Mouse (Mus musculus): Measurements from ENCODE around the gene Akip1. TPM values are rescaled to one million over a fixed set of nuclear protein-coding genes. Genes with fewer than 3 reads are reported as not detected.

Gene Akip1
- total and polyA plus RNA-seq, 3 experiments = 35.0 to 46.2 (median 42.5) TPM

- DNase-seq (ENCODE audit: extremely low read depth) = no peak
- Histone ChIP-seq H3K36me3 (replicated peaks in 1 of 2; ENCODE audit: control insufficient read depth in 1 of 2, insufficient read depth in 1 of 2, low read length in 1 of 2) (no peaks in the 10 kb centered on the region), H3K79me2 (replicated peaks; ENCODE audit: control insufficient read depth, extremely low read depth, insufficient read depth, poor library complexity, severe bottlenecking) (no peaks in the 10 kb centered on the region), H3K9me3 (replicated peaks; ENCODE audit: low read length) (no peaks in the 10 kb centered on the region), H3K4me2 (ENCODE audit: insufficient read depth, low read depth, poor library complexity, severe bottlenecking) (no peak overlapping the region), H3K4me1 (ENCODE audit: control insufficient read depth in 1 of 2, insufficient read depth in 2 of 2) (no peaks in the 10 kb centered on the region), H3K4me3 (replicated peaks in 1 of 3; ENCODE audit: low read depth in 2 of 3, low read length in 2 of 3, poor library complexity in 1 of 3) (no peak overlapping the region), H3K9ac (ENCODE audit: insufficient read depth, low read depth) (no peak overlapping the region), H3K27ac (ENCODE audit: insufficient read depth, low read depth) (no peak overlapping the region), H3K27me3 (replicated peaks) (no peaks in the 10 kb centered on the region)
- dilution Hi-C loops (cut with MboI; ENCODE audit: extremely low pct_ligation_motif_present, extremely low pct_unique_long_range_greater_than_20kb, low sequenced_read_pairs) = no loop called here
- in situ Hi-C loops (cut with MboI; ENCODE audit: low pct_ligation_motif_present, low pct_unique_long_range_greater_than_20kb, low sequenced_read_pairs) = no loop called here
- TF ChIP-seq ZKSCAN1 (IDR thresholded peaks at IDR 0.05; ENCODE audit: borderline replicate concordance, low read depth, low read length) (no peak), POLR2AphosphoS2 (IDR thresholded peaks at IDR 0.05; ENCODE audit: low read depth, low read length) (no peak), UBTF (IDR thresholded peaks at IDR 0.05; ENCODE audit: low read depth, low read length) (no peak), MAZ (IDR thresholded peaks at IDR 0.05; ENCODE audit: low read depth, low read length) (no peak), TCF12 (IDR thresholded peaks at IDR 0.05; ENCODE audit: low read depth, low read length) (no peak), USF2 (conservative IDR thresholded peaks at IDR 0.05; ENCODE audit: low read depth, low read length) (no peak), EP300 (IDR thresholded peaks at IDR 0.05; ENCODE audit: low read length) (no peak), BHLHE40 (IDR thresholded peaks at IDR 0.05; ENCODE audit: low read depth, low read length) (no peak), SIN3A (IDR thresholded peaks at IDR 0.05; ENCODE audit: low read length) (no peak), TBP (conservative IDR thresholded peaks at IDR 0.05; ENCODE audit: low read depth, low read length) (no peak), SMC3 (IDR thresholded peaks at IDR 0.05; ENCODE audit: low read depth, low read length) (no peak), E2F4 (IDR thresholded peaks at IDR 0.05; ENCODE audit: insufficient replicate concordance, low read depth, low read length) (no peak), ZC3H11A (IDR thresholded peaks at IDR 0.05; ENCODE audit: low read depth, low read length) (no peak), NELFE (IDR thresholded peaks at IDR 0.05; ENCODE audit: low read depth, low read length) (no peak), USF1 (IDR thresholded peaks at IDR 0.05; ENCODE audit: low read depth, low read length) (no peak), CHD2 (IDR thresholded peaks at IDR 0.05; ENCODE audit: low read length) (no peak), KAT2A (IDR thresholded peaks at IDR 0.05; ENCODE audit: insufficient replicate concordance, low read length) (no peak), ELF1 (IDR thresholded peaks at IDR 0.05; ENCODE audit: low read depth, low read length) (no peak), MXI1 (IDR thresholded peaks at IDR 0.05; ENCODE audit: low read depth, low read length) (no peak)
Measured at GRCm38 (mm10) chr7:109690101-109690500, 13.4 kb upstream of the Akip1 start.

DNA sequence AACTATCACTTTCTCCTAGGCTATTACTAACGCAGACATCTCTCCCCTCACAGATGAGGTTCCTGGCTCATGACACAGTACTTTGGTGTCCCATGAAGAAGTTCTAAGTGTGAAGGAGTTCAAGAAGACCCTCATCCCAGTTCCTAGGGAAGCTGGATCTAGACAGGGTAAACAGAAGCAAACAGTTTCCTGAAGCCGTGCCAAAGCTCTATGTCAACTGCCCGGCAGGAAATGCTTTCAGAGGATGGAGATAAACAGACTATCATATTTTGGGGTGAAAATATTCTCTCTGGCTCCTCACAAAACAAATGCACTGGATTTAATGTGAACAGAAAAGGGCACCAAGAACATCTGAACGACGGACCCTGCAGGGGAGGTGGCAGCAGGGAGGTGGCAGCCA lies 12.5 kb upstream of the Akip1 start:
- H3K27ac ChIP-seq (ENCODE audit: insufficient read depth, low read depth) = no peak overlapping the region
- H3K27me3 ChIP-seq (replicated peaks) = no peaks in the 10 kb centered on the region
- H3K4me3 ChIP-seq (replicated peaks in 1 of 3; ENCODE audit: low read depth in 2 of 3, low read length in 2 of 3, poor library complexity in 1 of 3) = no peak overlapping the region
- no peaks in the 10 kb centered on the region for H3K9me3 ChIP-seq (replicated peaks; ENCODE audit: low read length)
- no peaks in the 10 kb centered on the region for H3K79me2 ChIP-seq (replicated peaks; ENCODE audit: control insufficient read depth, extremely low read depth, insufficient read depth, poor library complexity, severe bottlenecking)
- DNase-seq (ENCODE audit: extremely low read depth) = no peak
- no peak overlapping the region for H3K4me2 ChIP-seq (ENCODE audit: insufficient read depth, low read depth, poor library complexity, severe bottlenecking)
- dilution Hi-C loops (cut with MboI; ENCODE audit: extremely low pct_ligation_motif_present, extremely low pct_unique_long_range_greater_than_20kb, low sequenced_read_pairs) = no loop called here
- in situ Hi-C loops (cut with MboI; ENCODE audit: low pct_ligation_motif_present, low pct_unique_long_range_greater_than_20kb, low sequenced_read_pairs) = no loop called here
- no peaks in the 10 kb centered on the region for H3K36me3 ChIP-seq (replicated peaks in 1 of 2; ENCODE audit: control insufficient read depth in 1 of 2, insufficient read depth in 1 of 2, low read length in 1 of 2)
- no peak overlapping the region for H3K9ac ChIP-seq (ENCODE audit: insufficient read depth, low read depth)
- no peaks in the 10 kb centered on the region for H3K4me1 ChIP-seq (ENCODE audit: control insufficient read depth in 1 of 2, insufficient read depth in 2 of 2)
- no peak for TF ChIP-seq JUN (IDR thresholded peaks at IDR 0.05; ENCODE audit: insufficient read depth, low read depth, low read length)
- no peak for TF ChIP-seq POLR2A (IDR thresholded peaks at IDR 0.05; ENCODE audit: low read depth, low read length)
- TF ChIP-seq JUND (conservative IDR thresholded peaks at IDR 0.05; ENCODE audit: low read depth, low read length) = no peak
- no peak for TF ChIP-seq TCF12 (IDR thresholded peaks at IDR 0.05; ENCODE audit: low read depth, low read length)
